Mouse (Mus musculus): ENCODE results near the gene Tmem131l.

The Tmem131l gene

DNA sequence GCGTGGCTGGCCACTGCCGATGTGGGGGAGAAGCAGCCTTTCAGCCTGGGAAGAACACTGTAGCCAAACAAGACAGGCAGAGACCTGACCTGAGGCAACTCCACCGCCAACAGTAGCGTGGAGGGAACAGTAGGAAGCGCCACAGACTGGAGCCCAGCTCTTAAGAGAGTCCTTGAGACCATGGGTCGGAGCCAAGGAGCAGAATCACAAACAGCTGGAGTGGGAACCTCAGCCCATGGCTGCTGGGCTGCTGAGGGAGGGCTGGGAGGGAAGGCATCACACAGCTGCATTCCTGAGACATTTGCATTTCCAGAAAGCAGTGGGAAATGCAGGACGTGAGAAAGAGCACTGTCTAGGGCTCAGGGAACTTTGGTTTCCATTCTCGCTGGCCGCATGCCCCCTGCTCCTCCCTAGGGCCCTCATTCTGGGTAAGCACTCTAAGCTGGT lies 8.8 kb upstream of the Tmem131l start:
- DNase-seq (ENCODE audit: low spot score in 2 of 2), result no peak

GRCm38 (mm10) chr3:84046206-84046605 lies 6.2 kb upstream of the Tmem131l start:
- DNase-seq (ENCODE audit: low spot score in 2 of 2), result no peak

GRCm38 (mm10) chr3:84041739-84042138 lies 1.8 kb upstream of the Tmem131l start:
- no peak for DNase-seq (ENCODE audit: low spot score in 2 of 2)

DNA sequence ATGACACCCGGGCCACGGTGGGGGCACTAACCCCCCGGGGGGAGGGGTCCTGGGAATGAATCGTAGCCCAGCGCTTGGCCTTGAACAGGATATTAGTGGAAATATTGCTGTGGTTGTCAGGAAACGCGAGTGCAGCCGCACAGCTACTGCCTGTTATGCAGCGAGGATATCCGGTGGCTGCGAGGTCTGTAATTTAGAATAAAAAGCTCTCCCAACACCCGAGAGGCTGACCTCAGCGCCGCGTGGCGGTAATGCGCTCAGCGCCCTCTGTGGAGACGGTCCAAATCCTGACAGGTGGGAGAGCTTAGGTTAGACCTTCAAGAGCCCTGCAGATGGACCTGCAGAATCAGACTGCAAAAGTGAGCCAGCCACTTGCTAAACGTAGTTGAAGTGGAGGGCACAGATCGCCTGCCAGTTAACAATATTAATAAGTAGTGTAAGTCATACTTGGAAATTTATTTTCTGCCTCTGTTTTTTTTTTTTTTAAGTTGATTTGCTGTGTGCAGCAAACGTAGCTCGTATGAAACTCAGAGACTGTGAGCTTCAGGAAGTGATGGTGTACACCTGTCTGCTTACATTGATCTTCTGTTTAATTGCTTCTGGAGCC lies 604 bp upstream of the Tmem131l start:
- no peak for DNase-seq (ENCODE audit: low spot score in 2 of 2)

DNA sequence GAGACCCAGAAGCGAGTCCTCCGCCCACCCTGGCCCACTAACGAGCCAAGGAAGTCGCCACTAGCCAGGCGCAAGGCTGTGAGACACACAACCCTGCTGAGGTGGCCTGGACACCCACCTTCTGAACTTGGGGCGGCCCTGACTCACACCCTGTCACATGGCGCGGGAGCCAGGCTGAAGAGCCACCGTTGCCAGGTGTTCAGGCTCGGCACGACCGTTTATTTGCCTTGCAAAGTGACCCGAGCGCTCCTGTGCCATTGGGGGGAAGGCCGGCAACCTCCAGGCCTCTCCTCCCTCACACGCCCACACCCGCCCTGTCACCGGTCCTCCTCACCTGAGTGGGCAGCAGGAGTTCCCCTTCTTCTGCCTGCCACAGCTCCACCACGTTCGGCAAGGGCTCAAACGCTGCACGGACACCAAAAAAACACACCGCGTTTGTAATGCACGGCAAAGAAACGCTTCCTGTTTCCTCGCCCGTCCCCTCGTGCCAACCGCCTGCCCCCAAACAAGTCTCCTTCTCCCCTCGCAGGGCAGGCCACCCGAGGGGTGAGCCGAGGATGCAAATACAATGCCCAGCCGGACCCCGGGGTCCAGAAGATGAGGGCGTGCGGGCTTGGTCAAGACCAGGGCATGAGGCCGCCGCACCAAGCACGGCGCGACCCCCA lies 862 bp downstream of the Tmem131l start:
- DNase-seq (ENCODE audit: low spot score in 2 of 2), result peak in 1 of 2 experiments; percentile 47

- DNase-seq (ENCODE audit: low spot score in 2 of 2), result no peak
These were observed 1.8 kb downstream of the Tmem131l start for GRCm38 (mm10) chr3:84038126-84038525.

DNA sequence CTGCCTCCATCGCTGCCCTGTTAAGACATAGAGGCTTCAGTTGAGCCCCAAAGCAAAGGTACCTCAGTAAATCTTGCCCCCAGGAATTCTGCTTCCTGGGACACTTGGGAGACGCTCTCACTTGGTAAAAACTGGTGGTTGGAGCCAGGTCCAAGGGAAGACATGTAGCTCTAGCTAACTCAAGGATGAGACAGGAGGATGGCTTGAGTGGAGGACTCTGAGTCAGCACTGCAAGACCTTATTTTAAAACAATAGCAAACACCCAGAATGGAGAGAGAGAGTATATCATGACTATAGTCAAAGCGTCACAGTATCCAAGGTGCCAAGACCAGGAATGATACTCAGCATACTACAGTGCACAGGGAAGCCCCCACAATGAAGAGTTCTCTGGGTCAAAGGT lies 2.4 kb downstream of the Tmem131l start:
- DNase-seq (ENCODE audit: low spot score in 2 of 2), result no peak

- no peak for DNase-seq (ENCODE audit: low spot score in 2 of 2)
These were observed 3.1 kb downstream of the Tmem131l start for GRCm38 (mm10) chr3:84036866-84037265.

DNA sequence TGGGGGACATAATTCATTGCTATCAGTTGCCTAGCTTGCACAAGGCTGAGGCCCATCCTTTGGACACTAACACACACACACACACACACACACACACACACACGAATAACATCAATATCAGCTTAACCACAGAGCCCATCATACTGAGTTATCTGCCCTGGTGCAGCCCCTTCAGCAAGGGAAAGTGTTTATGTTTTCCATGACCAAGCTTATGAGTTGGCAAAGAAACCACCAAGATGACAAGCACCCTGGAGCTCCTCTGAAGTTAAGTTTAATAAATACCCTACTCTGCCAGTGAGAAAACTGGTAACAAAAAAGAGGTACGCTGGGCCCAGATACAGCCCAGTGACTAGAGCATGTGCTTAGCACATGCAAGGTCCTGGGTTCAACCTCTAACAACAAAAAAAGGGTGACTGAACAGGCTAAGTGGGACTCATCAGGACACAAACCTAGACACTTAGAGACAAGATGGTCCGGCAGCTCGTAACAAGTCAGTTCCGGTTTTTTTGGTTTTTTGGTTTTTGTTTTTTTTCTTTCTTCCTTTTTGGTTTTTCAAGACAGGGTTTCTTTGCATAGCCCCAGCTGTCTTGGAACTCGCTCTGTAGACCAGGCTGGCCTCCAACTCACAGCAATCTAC lies 4.1 kb downstream of the Tmem131l start:
- DNase-seq (ENCODE audit: low spot score in 2 of 2), result no peak

- DNase-seq (ENCODE audit: low spot score in 2 of 2), result no peak
These were observed 5.7 kb downstream of the Tmem131l start for GRCm38 (mm10) chr3:84034115-84034780.

GRCm38 (mm10) chr3:84032933-84033730 lies 6.8 kb downstream of the Tmem131l start:
- DNase-seq (ENCODE audit: low spot score in 2 of 2), result no peak

DNA sequence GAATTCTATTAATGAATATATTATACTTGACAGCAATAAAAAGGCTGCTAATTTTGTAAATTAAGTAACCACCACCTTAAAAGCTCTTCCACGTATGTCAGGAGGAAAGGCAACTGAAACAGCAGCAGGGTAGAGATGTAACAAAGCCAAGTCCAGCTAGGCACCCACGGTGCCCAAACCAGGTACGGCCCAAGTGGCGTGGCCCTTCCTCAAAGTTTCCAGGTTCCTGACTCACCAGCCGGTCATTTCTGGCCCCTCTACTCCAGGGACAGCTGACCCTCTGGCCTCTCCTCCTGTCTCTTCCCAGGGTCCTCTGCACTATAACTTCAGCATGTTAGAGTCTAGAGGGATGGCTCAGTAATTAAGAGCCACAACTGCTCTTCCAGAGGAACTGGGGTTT lies 7.6 kb downstream of the Tmem131l start:
- no peak for DNase-seq (ENCODE audit: low spot score in 2 of 2)

DNA sequence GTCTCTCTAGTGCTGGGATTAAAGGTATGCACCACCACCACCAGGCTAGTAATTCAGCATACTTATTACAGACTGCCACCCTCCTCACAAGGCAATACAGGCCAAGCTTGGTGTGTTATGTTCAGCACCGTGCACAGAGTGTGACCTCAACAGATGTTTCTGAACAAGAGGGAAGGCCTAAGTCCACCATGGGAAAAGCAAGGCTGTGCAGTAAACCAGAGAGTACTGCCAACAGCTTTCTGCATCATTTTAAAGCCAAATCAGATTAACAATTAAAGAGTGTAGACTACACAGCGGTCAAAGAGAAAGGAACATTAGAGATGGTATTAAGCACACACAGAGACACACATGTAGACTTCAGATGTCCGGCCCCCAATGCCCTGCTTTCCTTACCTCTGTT lies 8.8 kb downstream of the Tmem131l start:
- DNase-seq (ENCODE audit: low spot score in 2 of 2), result no peak

DNA sequence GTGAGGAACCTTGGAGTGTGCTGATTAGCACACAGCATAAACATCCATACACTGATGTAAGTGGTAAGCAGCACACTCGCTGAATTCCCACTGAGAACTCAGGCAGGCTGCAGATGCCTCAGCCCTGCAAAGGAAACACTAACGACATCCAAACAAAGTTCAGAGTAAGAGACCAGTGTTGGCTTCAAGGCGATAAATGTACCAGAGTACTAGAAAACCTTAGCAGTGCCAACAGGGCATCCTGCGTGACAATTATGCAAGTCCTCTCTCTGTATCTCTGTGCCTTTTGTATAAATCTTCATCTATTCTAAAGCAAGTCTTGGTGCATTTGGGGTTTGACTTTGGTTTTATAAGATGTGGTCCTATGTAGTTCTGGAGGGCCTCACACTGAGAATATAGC lies 11.0 kb downstream of the Tmem131l start:
- DNase-seq (ENCODE audit: low spot score in 2 of 2), result no peak

DNA sequence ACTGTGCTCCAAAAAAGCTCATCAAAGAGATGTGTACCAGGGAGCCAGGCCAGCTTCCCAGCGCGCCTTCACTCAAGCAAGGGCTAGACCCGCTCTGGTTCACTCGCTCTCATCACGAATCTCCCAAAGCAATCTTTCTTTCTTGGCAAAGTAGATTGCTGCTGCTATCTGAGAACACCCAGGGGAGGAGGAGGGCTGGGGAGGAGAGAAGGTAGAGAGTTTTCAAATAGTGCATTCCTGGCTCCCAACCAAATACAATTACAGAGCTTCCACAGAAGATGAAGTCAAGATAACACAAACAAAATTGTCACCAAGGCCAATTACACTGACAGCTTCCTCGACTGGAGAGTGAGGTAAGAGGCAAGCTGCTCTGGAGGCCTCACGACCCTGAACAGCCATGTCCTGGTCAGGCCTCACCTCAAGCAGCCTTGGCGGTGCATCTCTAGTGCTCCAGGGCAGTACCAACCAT lies 12.2 kb downstream of the Tmem131l start:
- DNase-seq (ENCODE audit: low spot score in 2 of 2), result no peak

GRCm38 (mm10) chr3:84024512-84025072 lies 15.4 kb downstream of the Tmem131l start:
- DNase-seq (ENCODE audit: low spot score in 2 of 2), result no peak

DNA sequence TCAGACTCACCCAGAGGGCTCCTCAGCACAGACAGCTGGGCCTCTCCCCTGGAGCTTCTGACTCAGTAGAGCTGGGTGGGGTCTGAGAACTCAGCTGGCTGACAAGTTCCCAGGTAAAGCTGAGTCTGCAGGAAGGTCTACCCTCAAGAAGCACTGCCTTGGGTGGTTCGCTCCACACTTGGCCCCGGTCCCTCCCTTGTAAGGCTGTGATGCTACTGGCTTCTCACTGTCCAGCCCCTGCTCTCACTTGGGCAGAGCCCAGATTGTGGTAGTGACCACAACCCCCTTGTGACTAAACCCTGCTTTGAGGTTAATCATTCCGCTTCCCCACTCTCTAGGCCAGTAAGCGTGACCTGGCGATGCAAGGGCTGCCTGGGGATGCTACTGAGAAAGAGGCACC lies 17.3 kb downstream of the Tmem131l start:
- DNase-seq (ENCODE audit: low spot score in 2 of 2), result no peak

GRCm38 (mm10) chr3:84022201-84022584 lies 17.8 kb downstream of the Tmem131l start:
- no peak for DNase-seq (ENCODE audit: low spot score in 2 of 2)

DNA sequence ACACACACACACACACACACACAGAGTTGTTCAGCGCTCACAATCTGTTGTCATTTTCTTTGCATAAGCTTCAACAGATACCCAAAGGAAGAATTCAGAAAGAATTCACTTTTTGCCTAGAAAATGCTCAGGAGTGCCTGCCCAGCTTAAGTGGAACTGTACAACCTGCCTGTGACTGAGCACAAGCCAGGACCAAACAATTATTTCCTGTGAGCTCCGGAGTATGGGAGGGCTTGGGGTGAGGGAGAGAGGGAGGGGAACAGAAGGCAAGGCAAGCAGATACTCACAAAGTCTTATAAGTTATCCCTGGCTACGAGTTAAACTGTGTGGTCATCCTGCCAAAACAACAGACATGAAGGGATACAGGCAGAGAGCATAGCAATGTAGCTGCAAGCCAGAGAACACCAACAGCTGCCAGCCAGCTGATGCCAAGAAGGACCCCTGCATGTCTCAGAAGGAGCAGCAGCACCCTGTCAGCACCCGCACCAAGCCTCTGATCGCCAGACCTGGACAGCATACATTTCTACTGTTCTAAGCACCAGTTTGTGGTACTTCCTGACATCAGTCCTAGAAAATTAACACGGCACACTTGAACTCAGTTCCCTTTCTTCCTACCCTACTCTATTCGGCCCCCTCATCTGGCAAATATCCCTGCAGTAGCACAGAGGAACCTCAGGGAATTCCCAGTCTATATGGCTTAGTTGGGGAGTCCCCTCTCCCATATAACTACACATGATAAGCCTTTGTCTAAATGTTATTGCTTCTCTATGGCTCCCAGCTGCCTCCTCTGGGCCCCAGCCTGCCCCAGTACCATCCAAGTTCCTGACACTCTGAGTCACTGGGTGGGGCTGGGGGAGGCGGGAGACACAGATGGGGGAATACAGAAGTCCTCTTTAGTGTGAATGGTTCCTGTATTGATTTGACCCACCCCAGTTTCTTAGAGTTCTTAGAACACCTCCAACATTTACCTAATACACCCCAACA lies 18.5 kb downstream of the Tmem131l start:
- DNase-seq (ENCODE audit: low spot score in 2 of 2), result peak in 1 of 2 experiments; percentile 12

- no peak for DNase-seq (ENCODE audit: low spot score in 2 of 2)
These were observed 19.4 kb downstream of the Tmem131l start for GRCm38 (mm10) chr3:84020528-84020927.

Data from cerebellum, postnatal 4 days (tissue).